Mouse (Mus musculus) Patski (cell line): Measurements from ENCODE around the gene Col11a2. TPM values are rescaled to one million over a fixed set of nuclear protein-coding genes. Genes with fewer than 3 reads are reported as not detected.
"Not testable (repeated sequence)": the region's sequence is repeated elsewhere in the genome, so short reads cannot be mapped to it uniquely, and the experiment has no call there.

Experiments used
- ATAC-seq: fragments of 100-300 bp; one replicate; pipeline ENCODE4 v1.8.0; 2021
- CTCF ChIA-PET: fragments of 350-600 bp; sonication (Branson Sonifier 250); formaldehyde crosslinking; loops from one replicate; lab custom pipeline; 2022; ENCODE audit warnings: inconsistent platforms; lab: Charles Lee
- POLR2A ChIA-PET: fragments of 350-600 bp; sonication (Branson Sonifier 250); formaldehyde crosslinking; loops from one replicate; lab custom pipeline; 2022; ENCODE audit warnings: antibody characterized with exemption, inconsistent platforms; lab: Charles Lee
- DNase-seq: peaks from one replicate; pipeline ENCODE4 v3.0.0-alpha.2; 2011; ENCODE audit warnings: low read depth, low spot score
- H3K27me3 ChIP-seq: fragments of 371-371 bp; one replicate; pipeline ENCODE4 v1.5.1; 2021
- CTCF ChIP-seq: fragments of 100-300 bp; IDR thresholded peaks from one replicate; pipeline ENCODE4 v1.5.1; 2021
- in situ Hi-C: fragments of 300-500 bp; cut with MboI; formaldehyde crosslinking; loops from 3 replicates; pipeline ENCODE4 v1.11.1; 2018; ENCODE audit warnings: low pct_unique_long_range_greater_than_20kb, mixed read lengths
- polyA plus RNA-seq: library from polyadenylated mRNA; unstranded; gene quantifications from one replicate; pipeline ENCODE4 v1.2.3, GENCODE M21; 2021

Gene Col11a2
- 0.60 TPM for polyA plus RNA-seq

DNA sequence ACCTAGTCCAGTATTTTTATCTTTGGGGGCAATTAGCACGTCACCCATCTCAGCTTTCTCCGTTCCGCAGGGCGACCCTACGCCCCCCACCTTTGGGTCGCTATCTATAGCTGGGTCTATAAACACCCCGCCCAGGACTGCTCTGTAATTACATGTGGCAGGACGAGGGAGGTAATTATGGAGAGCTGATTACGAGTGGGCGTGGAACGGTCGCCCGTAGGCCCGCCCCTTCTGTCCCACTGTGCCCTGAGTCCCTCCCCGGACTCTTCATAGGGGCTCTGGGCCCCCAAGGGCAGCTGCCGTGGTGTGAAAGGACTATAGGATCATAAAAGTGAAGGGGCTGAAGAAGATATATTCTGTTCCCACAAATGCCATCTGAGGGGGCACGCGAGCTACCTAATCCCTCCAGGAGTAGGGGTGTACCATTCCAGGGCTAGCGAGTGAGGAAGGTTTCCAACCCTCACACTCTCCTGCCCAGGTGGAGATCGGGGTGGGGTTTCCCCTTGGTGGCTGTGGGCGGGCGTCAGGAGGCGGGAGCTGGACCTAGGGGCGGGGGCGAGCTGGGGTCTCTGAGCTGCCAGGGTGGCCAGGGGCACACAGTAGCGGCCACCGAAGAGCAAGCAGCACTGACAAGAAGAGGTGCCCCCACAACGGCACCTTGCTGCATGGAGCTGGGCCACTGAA is at the start of gene Col11a2:
Gene Col11a2 (plus strand): TSS at position 560 of the 684 bp plus-strand sequence.
- CTCF ChIA-PET: no interaction called here
- ATAC-seq: no peak
- H3K27me3 ChIP-seq: peaks cover 7% of the 10 kb centered on the region
- in situ Hi-C loops: no loop called here
- TF ChIP-seq CTCF: no peak
- no peak for DNase-seq
- POLR2A ChIA-PET: no interaction called here

GRCm38 (mm10) chr17:33991788-33992664 is 47.2 kb upstream of the Col11a2 start:
- in situ Hi-C loops: no loop called here
- CTCF ChIA-PET: interaction anchor here (0.7 to 3.8 kb wide), 11 partner anchors 9 to 26 kb away, joined by 3 to 23 read pairs (median 5); no protein-coding TSS in a partner anchor
- peak; percentile 79 for TF ChIP-seq CTCF
- POLR2A ChIA-PET: no interaction called here
- ATAC-seq (peak; percentile 71), DNase-seq (no peak)
- peaks cover 22% of the 10 kb centered on the region for H3K27me3 ChIP-seq

DNA sequence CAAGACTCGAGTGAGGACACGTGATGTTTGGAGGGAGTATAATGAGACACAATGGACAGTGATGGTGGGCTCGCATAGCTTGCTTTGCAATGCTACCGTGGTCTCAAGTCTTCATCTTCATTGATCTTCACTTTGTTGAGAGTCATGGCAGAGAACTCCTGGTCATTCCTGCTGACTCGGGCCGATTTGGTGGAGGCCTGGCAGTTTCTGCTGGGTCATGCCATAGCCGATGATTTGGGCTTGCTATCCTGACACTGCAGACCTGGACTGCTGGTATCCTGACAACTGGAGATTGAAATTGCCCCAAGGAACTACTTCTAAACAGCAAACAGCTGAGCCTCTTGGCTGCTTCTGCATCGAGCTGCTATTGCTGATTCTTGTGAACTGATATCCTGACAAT is 44.3 kb upstream of the Col11a2 start:
- ChIA-PET CTCF (interaction anchor here (1.1 to 3.8 kb wide), 2 partner anchors 9 to 12 kb away, joined by 4 to 23 read pairs; no protein-coding TSS in a partner anchor), POLR2A (no interaction called here)
- TF ChIP-seq CTCF: no peak
- DNase-seq (no peak), ATAC-seq (no peak)
- H3K27me3 ChIP-seq: peaks cover 7% of the 10 kb centered on the region
- in situ Hi-C loops: no loop called here

GRCm38 (mm10) chr17:33995651-33996050 is 43.6 kb upstream of the Col11a2 start:
- ATAC-seq (no peak), DNase-seq (no peak)
- in situ Hi-C loops: no loop called here
- TF ChIP-seq CTCF: no peak
- CTCF ChIA-PET: interaction anchor here (1.1 kb wide), 1 partner anchor 8 kb away, joined by 4 read pairs; no protein-coding TSS in a partner anchor
- POLR2A ChIA-PET: no interaction called here
- H3K27me3 ChIP-seq: peaks cover 7% of the 10 kb centered on the region

DNA sequence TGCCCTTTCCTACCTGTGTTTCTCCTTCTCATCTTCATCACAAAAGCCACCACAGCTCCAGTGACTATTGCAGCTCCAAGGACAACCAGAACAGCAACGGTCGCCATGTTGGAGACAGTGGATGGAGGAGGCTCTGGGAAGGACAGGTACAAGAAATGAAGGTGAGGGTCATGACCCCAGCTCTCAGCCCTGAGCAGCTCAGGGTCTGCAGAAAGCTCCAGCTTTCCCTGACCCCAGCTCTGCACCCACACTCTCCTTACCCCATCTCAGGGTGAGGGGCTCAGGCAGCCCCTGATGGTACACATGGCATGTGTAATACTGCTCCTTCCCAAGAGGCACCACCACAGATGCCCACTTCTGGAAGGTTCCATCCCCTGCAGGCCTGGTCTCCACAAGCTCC is 42.2 kb upstream of the Col11a2 start:
- ATAC-seq, POLR2A ChIA-PET, CTCF ChIA-PET, in situ Hi-C loops, DNase-seq, H3K27me3 ChIP-seq: not testable (repeated sequence)

DNA sequence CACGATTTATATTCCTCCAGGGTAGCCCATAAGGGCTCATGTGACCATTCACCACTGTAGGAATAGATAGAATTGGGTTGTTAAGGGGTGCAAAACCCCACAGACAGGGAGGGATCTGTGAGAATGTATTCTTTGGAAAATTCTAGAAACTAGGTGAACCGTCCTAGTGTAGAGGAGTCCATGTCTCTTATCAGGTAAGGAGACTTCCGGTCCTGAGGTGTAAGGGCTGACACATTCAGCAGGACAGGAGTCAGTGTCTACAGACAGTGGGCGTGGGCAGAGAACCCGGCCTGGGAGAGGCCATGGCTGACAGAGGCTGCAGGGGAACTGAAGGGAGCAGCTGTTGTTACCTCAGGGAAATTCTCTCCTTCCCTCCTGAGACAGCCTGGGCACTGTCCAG is 40.5 kb upstream of the Col11a2 start:
- in situ Hi-C loops, DNase-seq, POLR2A ChIA-PET, ATAC-seq, H3K27me3 ChIP-seq, CTCF ChIA-PET: not testable (repeated sequence)

- H3K27me3 ChIP-seq: no peaks in the 10 kb centered on the region
- POLR2A ChIA-PET: no interaction called here
- ATAC-seq: peak; percentile 49
- CTCF ChIA-PET: no interaction called here
- in situ Hi-C loops: loop anchor here (5.0 kb wide), 1 partner anchor 32 kb away; no protein-coding TSS in a partner anchor
- no peak for TF ChIP-seq CTCF
- no peak for DNase-seq
These were observed 39.7 kb upstream of the Col11a2 start for GRCm38 (mm10) chr17:33999341-34000149.

GRCm38 (mm10) chr17:34000150-34000537 is 39.1 kb upstream of the Col11a2 start, which contains the start of gene H2-K1:
H2-K1 (minus strand) TSS chr17:34000347.
- ChIA-PET POLR2A (no interaction called here), CTCF (no interaction called here)
- in situ Hi-C loops: loop anchor here (5.0 kb wide), 1 partner anchor 33 kb away; no protein-coding TSS in a partner anchor
- DNase-seq (no peak), ATAC-seq (peak; percentile 97)
- peaks cover 2% of the 10 kb centered on the region for H3K27me3 ChIP-seq
- TF ChIP-seq CTCF: no peak

GRCm38 (mm10) chr17:34000796-34001195 is 38.4 kb upstream of the Col11a2 start:
- in situ Hi-C loops: loop anchor here (5.0 kb wide), 1 partner anchor 33 kb away; no protein-coding TSS in a partner anchor
- POLR2A ChIA-PET, CTCF ChIA-PET, ATAC-seq, H3K27me3 ChIP-seq, DNase-seq: not testable (repeated sequence)

DNA sequence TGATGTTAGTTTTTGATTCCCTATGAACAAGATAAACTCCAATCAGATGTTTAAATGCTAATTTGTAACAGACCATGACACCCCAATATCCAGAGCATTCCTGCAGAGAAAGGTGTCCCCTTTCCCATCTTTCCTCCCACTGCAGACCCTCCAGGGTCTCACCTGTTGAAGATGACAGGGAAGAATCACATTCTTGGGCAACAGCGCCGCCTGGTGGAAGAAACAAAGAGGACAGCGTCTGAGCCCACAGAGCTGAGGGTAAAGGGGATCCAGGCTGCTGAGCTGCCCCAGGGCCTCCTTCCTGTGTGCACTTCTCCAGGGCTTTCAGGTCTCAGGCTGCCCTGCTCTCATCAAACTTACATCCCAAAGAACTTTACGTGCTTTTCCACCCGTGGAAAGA is 35.8 kb upstream of the Col11a2 start:
- peak; percentile 67 for TF ChIP-seq CTCF
- CTCF ChIA-PET: interaction anchor here (0.9 to 2.0 kb wide), 5 partner anchors 8 to 40 kb away, joined by 3 to 7 read pairs (median 4); no protein-coding TSS in a partner anchor
- peaks cover 33% of the 10 kb centered on the region for H3K27me3 ChIP-seq
- ATAC-seq: no peak
- POLR2A ChIA-PET: interaction anchor here (0.6 kb wide), 1 partner anchor 30 kb away, joined by 3 read pairs; no protein-coding TSS in a partner anchor
- DNase-seq: no peak
- in situ Hi-C loops: loop anchor here (5.0 kb wide), 1 partner anchor 36 kb away; no protein-coding TSS in a partner anchor
